Mouse (Mus musculus): ENCODE measurements around the gene Itpk1. TPM values are rescaled to one million over a fixed set of nuclear protein-coding genes. Genes with fewer than 3 reads are reported as not detected.
A peak's percentile ranks its signal among the peaks of the same experiment; 100 is the strongest.

The Itpk1 gene
- polyA plus RNA-seq, 1 experiment, result 324 TPM

DNA sequence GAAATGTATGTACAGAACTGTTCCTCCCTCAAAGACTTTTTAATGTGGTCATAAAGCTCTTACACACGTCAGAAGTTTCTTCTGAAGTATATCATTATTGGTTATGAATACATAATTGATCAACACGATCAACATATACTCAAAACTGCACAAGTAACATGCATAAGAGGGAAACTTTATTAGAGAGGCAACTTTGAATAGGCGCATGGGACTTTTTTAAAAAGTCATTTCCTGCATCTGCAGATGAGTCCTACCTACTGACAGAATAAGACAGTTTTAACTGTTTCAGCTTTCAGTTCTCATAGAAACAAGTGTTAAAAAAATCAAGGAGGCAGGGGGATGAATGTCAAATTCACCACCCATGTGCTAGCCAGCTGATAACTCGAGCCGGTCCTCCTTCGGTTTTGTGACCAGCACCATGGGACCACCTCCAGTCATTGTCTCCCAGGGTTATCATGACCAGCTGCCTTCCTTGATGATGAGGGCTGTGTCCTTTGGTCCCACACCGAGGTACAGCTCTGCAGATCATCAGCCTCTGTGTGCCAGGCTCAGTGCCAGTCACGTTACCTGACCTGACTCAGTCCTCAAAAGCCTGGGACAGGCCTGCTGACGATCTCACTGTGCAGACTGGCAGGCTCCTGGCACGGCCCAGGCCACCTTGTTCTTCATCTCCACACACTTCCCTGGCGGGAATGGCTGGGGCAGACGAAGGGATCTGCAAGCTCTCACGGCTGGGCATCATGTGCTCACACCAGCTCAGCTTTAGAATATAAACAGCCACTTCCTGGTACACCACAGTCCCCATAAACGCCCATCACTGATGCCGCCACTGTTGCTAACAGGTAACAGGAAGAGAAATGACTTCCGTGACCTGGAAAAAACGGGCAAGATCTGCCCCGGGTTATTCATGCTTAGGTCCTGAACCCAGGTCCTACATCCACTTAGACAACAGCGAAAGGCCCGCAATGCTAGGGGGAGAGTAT, 31.6 kb downstream of the Itpk1 start:
- TF ChIP-seq POLR2A (IDR thresholded peaks at IDR 0.05; ENCODE audit: low read depth, low read length), result no peak
- TF ChIP-seq CTCF (IDR thresholded peaks at IDR 0.05; ENCODE audit: extremely low read depth, insufficient read length, insufficient replicate concordance, low read depth, low read length), result no peak
- peak overlapping the region; percentile 39 for H3K27ac ChIP-seq (ENCODE audit: insufficient read depth, low read depth, low read length)
- no peaks in the 10 kb centered on the region for H3K27me3 ChIP-seq (ENCODE audit: control insufficient read depth, insufficient read depth, low read length)
- H3K4me3 ChIP-seq (ENCODE audit: low read depth, low read length), result no peak overlapping the region
- peaks cover 33% of the 10 kb centered on the region for H3K4me1 ChIP-seq (ENCODE audit: control insufficient read depth, insufficient read depth, insufficient read length, low read length)
- WGBS, result 37% methylated on average over 20 of the region's 20 CpGs
- H3K36me3 ChIP-seq (ENCODE audit: control insufficient read depth, insufficient read depth, low read length), result peaks cover 42% of the 10 kb centered on the region

DNA sequence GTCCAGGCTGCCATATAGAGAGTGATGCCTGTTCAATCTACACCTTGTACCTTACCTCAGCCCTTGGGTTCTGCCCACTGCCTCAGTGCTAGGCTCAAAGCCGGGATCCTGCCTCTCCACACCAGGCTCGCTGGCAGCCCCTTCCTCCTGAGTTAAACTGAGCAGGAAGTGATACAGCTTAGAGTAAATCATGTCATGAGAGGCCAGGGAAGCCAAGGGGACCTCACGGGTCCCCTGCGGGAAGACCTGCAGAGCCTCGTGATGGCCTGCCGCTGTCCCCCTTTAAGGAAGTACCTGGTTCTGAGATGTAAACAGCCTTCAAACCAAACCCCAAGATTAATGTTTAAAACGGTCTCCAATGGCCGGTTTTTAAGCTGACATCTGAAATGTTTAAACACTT, 32.6 kb downstream of the Itpk1 start:
- Histone ChIP-seq H3K36me3 (ENCODE audit: control insufficient read depth, insufficient read depth, low read length) (peaks cover 51% of the 10 kb centered on the region), H3K4me3 (ENCODE audit: low read depth, low read length) (no peak overlapping the region), H3K27ac (ENCODE audit: insufficient read depth, low read depth, low read length) (no peak overlapping the region), H3K4me1 (ENCODE audit: control insufficient read depth, insufficient read depth, insufficient read length, low read length) (peaks cover 36% of the 10 kb centered on the region), H3K27me3 (ENCODE audit: control insufficient read depth, insufficient read depth, low read length) (no peaks in the 10 kb centered on the region)
- no peak for TF ChIP-seq CTCF (IDR thresholded peaks at IDR 0.05; ENCODE audit: extremely low read depth, insufficient read length, insufficient replicate concordance, low read depth, low read length)
- no peak for TF ChIP-seq POLR2A (IDR thresholded peaks at IDR 0.05; ENCODE audit: low read depth, low read length)
- WGBS, result 66% methylated on average over 8 of the region's 8 CpGs

DNA sequence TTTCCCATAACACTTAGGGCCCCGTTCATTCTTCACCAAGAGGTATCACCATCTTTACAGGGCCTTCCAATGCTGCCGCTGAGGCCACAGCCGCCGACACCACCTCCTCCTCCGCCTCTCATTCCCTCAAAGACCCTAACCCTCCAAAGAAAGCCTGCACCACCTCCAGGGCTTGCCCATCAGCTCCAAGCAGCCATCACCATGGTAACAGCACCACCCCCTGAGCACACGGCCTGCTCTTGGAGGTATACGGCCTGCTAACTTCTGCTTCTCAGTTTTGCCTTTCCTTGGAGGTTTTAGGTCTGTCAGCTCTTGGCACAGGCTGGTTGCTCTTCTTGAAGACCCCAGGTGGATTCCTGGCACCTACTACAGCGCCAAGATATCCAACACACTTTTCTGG, 33.9 kb downstream of the Itpk1 start:
- Histone ChIP-seq H3K27ac (ENCODE audit: insufficient read depth, low read depth, low read length) (no peak overlapping the region; the same call in 1 of the 2 replicates), H3K4me1 (ENCODE audit: control insufficient read depth, insufficient read depth, insufficient read length, low read length) (peaks cover 43% of the 10 kb centered on the region), H3K36me3 (ENCODE audit: control insufficient read depth, insufficient read depth, low read length) (peaks cover 55% of the 10 kb centered on the region), H3K4me3 (ENCODE audit: low read depth, low read length) (no peak overlapping the region), H3K27me3 (ENCODE audit: control insufficient read depth, insufficient read depth, low read length) (no peaks in the 10 kb centered on the region)
- 86% methylated on average over 8 of the region's 8 CpGs for WGBS
- no peak for TF ChIP-seq POLR2A (IDR thresholded peaks at IDR 0.05; ENCODE audit: low read depth, low read length)

DNA sequence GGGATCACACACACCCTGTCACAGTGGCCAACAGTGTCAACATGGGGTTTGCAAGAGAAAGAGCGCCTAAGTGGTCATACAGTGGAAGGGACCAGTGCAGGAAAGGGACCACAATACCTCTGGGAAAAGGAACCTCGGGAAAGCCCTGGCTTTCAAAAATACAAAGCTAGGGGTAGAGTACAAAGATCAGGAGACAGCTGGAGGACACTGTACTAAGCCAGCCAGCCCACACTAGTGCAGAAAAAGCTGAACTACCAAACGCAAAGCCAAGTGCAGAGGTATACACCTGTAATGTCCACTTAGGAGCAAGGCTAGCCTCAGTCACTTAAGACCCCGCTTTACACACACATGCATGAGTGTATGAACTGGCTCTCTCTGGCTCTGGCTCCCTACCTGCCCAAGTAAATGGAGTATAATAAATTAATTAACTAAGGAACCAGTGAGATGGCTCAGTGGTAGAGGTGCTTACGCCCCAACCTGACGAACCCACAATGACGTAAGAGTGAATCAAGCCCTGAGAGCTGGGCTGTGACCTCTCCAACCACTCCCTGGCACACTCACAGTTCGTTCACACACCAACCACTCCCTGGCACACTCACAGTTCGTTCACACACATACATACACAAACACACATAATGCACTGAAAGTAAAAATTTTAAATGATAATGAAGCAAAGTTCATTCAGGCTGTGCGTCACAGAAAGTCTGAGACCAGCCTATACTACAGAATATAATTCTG, 39.1 kb downstream of the Itpk1 start:
- 40% methylated on average over 10 of the region's 10 CpGs for WGBS
- Histone ChIP-seq H3K4me3 (ENCODE audit: low read depth, low read length) (no peak overlapping the region), H3K36me3 (ENCODE audit: control insufficient read depth, insufficient read depth, low read length) (peaks cover 37% of the 10 kb centered on the region), H3K4me1 (ENCODE audit: control insufficient read depth, insufficient read depth, insufficient read length, low read length) (peaks cover 17% of the 10 kb centered on the region), H3K27ac (ENCODE audit: insufficient read depth, low read depth, low read length) (0 out of 2 replicates have a peak overlapping the region, but pooled peaks have one; percentile 43), H3K27me3 (ENCODE audit: control insufficient read depth, insufficient read depth, low read length) (no peaks in the 10 kb centered on the region)
- TF ChIP-seq POLR2A (IDR thresholded peaks at IDR 0.05; ENCODE audit: low read depth, low read length), result no peak
- no peak for TF ChIP-seq CTCF (IDR thresholded peaks at IDR 0.05; ENCODE audit: extremely low read depth, insufficient read length, insufficient replicate concordance, low read depth, low read length)

DNA sequence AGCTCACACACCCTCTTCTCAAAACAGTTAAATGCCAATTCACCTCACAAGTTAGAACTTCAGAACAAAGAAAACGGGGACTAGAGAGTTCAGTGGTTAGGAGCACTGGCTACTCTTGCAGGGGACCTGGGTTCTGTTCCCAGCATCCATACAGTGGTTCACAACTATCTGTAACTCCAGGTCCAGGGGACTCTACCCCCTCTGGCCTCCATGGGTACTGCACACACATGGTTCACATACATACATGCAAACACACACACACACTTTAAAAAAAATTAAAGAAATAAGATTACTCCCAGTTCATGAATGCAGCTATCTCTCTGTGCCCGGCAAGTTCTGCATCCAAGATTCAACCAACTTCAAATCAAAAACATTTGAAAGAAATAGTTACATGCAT, 40.7 kb downstream of the Itpk1 start:
- no peak for TF ChIP-seq POLR2A (IDR thresholded peaks at IDR 0.05; ENCODE audit: low read depth, low read length)
- peak; percentile 14; the same call in 1 of the 2 replicates for TF ChIP-seq CTCF (IDR thresholded peaks at IDR 0.05; ENCODE audit: extremely low read depth, insufficient read length, insufficient replicate concordance, low read depth, low read length)
- Histone ChIP-seq H3K4me1 (ENCODE audit: control insufficient read depth, insufficient read depth, insufficient read length, low read length) (peaks cover 17% of the 10 kb centered on the region), H3K4me3 (ENCODE audit: low read depth, low read length) (no peak overlapping the region), H3K36me3 (ENCODE audit: control insufficient read depth, insufficient read depth, low read length) (peaks cover 38% of the 10 kb centered on the region), H3K27ac (ENCODE audit: insufficient read depth, low read depth, low read length) (no peak overlapping the region), H3K27me3 (ENCODE audit: control insufficient read depth, insufficient read depth, low read length) (no peaks in the 10 kb centered on the region)
- WGBS, result 100% methylated on average over 2 of the region's 2 CpGs

DNA sequence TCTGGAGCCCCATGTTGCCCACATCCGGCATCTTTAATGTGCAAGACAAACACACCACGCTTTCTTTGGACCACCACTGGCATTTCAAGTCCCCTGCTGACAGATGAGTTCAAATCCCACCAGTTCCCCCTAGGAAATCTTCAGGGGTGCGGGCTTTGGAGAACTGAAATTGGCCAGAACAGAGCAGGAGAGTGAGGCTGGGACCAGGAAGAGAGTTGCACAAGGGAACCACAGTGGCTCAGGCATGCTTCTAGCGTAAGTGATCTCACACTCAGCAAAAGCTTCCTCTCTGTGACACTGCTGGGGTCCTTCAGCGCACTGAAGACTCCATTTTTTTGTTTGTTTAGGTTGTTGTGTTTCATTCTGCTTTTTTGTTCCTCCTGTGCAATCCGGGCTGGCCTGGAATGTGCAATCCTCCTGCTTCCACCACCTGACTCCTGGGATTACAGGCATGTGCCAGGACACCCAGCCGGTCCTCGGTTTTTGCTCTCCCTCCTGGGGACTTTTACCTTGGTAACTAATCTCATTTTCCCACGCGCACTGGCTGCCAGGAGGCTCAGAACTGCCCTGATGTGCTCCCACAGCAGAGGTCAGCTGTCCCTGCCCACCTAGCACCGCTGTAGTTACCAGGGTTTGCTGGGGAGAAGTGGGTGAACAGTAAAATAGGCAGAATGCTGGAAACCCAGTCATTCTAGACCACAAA, 41.2 kb downstream of the Itpk1 start:
- Histone ChIP-seq H3K4me1 (ENCODE audit: control insufficient read depth, insufficient read depth, insufficient read length, low read length) (peaks cover 17% of the 10 kb centered on the region), H3K27me3 (ENCODE audit: control insufficient read depth, insufficient read depth, low read length) (no peaks in the 10 kb centered on the region), H3K27ac (ENCODE audit: insufficient read depth, low read depth, low read length) (no peak overlapping the region), H3K4me3 (ENCODE audit: low read depth, low read length) (no peak overlapping the region), H3K36me3 (ENCODE audit: control insufficient read depth, insufficient read depth, low read length) (peaks cover 37% of the 10 kb centered on the region)
- WGBS, result 84% methylated on average over 11 of the region's 11 CpGs
- TF ChIP-seq CTCF (IDR thresholded peaks at IDR 0.05; ENCODE audit: extremely low read depth, insufficient read length, insufficient replicate concordance, low read depth, low read length) (no peak), POLR2A (IDR thresholded peaks at IDR 0.05; ENCODE audit: low read depth, low read length) (no peak)

Data from small intestine, adult 2 months (tissue).